Mouse (Mus musculus) C2C12 (cell line): ENCODE results near the gene Msn.

Source experiments
- CTCF ChIP-seq: IDR thresholded peaks from one replicate; pipeline ENCODE4 v1.5.1; 2011; ENCODE audit not compliant: control insufficient read depth, insufficient read depth, insufficient read length
- MAX ChIP-seq: IDR thresholded peaks from one replicate; pipeline ENCODE4 v1.6.1; 2011; ENCODE audit warnings: mild to moderate bottlenecking, control low read depth
- MYOD1 ChIP-seq: IDR thresholded peaks from one replicate; pipeline ENCODE4 v1.6.1; 2011; ENCODE audit warnings: low read depth; ENCODE audit not compliant: control insufficient read depth, insufficient read length
- MYOG ChIP-seq: IDR thresholded peaks from one replicate; pipeline ENCODE4 v1.6.1; 2011; ENCODE audit not compliant: control insufficient read depth, insufficient read length; ENCODE audit errors: extremely low read depth

DNA sequence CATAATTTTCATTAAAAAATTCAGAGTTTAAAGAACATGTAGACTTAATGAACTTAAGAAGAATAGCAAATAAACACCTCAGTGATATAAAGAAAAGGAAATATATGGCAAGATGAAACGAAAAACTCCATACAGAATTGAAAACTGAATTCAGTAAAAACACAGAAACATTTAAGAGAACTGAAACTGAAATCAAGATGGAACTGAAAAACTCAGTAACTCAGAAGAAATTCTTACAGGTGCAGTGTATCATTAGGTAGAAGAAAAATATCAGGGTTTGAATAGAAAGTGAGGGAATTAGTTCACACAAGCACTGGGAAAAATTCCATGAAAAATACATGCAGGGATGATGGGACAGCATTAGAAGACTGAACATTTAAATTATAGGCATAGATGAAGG lies 111.0 kb downstream of the Msn start:
- no peak for TF ChIP-seq MAX
- TF ChIP-seq CTCF, result no peak
- no peak for TF ChIP-seq MYOG
- no peak for TF ChIP-seq MYOD1
